ENCODE assay signal across 8 mouse cellular contexts in genomic region chr2:32167034-32167770, GRCm38 (mm10). TPM values are rescaled to one million over a fixed set of nuclear protein-coding genes. Genes with fewer than 3 reads are reported as not detected.
DNase-seq lines count a peak whose midpoint lies in the region; ATAC-seq and TF ChIP-seq lines count a peak whose summit lies in the region.

No protein-coding gene starts in this region.

- DNase-seq in adrenal gland, postnatal 14 days: peak; percentile 41
- DNase-seq in adrenal gland, postnatal 25 days: no peak
- peak; percentile 41 for DNase-seq in limb, embryonic 11.5 days (ENCODE audit: low spot score)
- no peak for DNase-seq in ovary, postnatal 36 days (ENCODE audit: low spot score)
- DNase-seq in urinary bladder, adult 2 months (ENCODE audit: low spot score): no peak

- peaks cover 47% of the 10 kb centered on the region for H3K4me1 ChIP-seq in limb, embryonic 11.5 days (ENCODE audit: control insufficient read depth, insufficient read depth, low read length)
- H3K4me1 ChIP-seq in neural tube, embryonic 14.5 days (ENCODE audit: control insufficient read depth, insufficient read depth, low read length): peaks cover 54% of the 10 kb centered on the region

- no peak overlapping the region for H3K4me3 ChIP-seq in C2C12 (ENCODE audit: insufficient read depth, poor library complexity, severe bottlenecking)
- no peak overlapping the region; the same call in 1 of the 2 replicates for H3K4me3 ChIP-seq in limb, embryonic 11.5 days (ENCODE audit: low read depth, low read length)
- H3K4me3 ChIP-seq in neural tube, embryonic 14.5 days (ENCODE audit: low read depth, low read length): no peak overlapping the region

- no peaks in the 10 kb centered on the region for H3K9me3 ChIP-seq in limb, embryonic 11.5 days (ENCODE audit: control insufficient read depth, low read length)
- H3K9me3 ChIP-seq in neural tube, embryonic 14.5 days (ENCODE audit: control insufficient read depth, low read length): no peaks in the 10 kb centered on the region

- H3ac ChIP-seq in C2C12 (ENCODE audit: control insufficient read depth, insufficient read length, low read depth): peak overlapping the region; percentile 34

- no peak for TF ChIP-seq CTCF in C2C12 (IDR thresholded peaks at IDR 0.05; ENCODE audit: control insufficient read depth, insufficient read depth, insufficient read length)

- H3K9ac ChIP-seq in limb, embryonic 11.5 days (ENCODE audit: low read length): peak overlapping the region; percentile 37
- no peak overlapping the region for H3K9ac ChIP-seq in neural tube, embryonic 14.5 days (replicated peaks; ENCODE audit: low read depth, low read length)

- peaks cover 100% of the 10 kb centered on the region for H3K79me2 ChIP-seq in C2C12 (ENCODE audit: control insufficient read depth, insufficient read depth)

- H3K79me3 ChIP-seq in C2C12 (ENCODE audit: low read depth): peaks cover 94% of the 10 kb centered on the region

- peak; percentile 69 for ATAC-seq in erythroblast, adult 5-6 weeks (replicated peaks; ENCODE audit: low FRiP score, poor library complexity, severe bottlenecking)
- 0 out of 2 replicates have a peak, but pooled peaks have one; percentile 2 for ATAC-seq in limb, embryonic 11.5 days (ENCODE audit: insufficient number of reproducible peaks, low FRiP score, low TSS enrichment, low read depth)
- ATAC-seq in neural tube, embryonic 14.5 days (ENCODE audit: low read depth): peak; percentile 40; the same call in 1 of the 2 replicates

- WGBS in limb, embryonic 11.5 days: 21% methylated on average over 16 of the region's 16 CpGs
- WGBS in neural tube, embryonic 14.5 days: 7% methylated on average over 16 of the region's 16 CpGs

- H3K27me3 ChIP-seq in C2C12 (ENCODE audit: control insufficient read depth, insufficient read depth, insufficient read length): no peaks in the 10 kb centered on the region
- H3K27me3 ChIP-seq in limb, embryonic 11.5 days (ENCODE audit: control insufficient read depth, insufficient read depth, low read length): no peaks in the 10 kb centered on the region
- no peaks in the 10 kb centered on the region for H3K27me3 ChIP-seq in neural tube, embryonic 14.5 days (ENCODE audit: control insufficient read depth, insufficient read depth, low read length)

- peaks cover 4% of the 10 kb centered on the region for H3K36me3 ChIP-seq in C2C12 (ENCODE audit: control insufficient read depth, insufficient read depth)
- H3K36me3 ChIP-seq in limb, embryonic 11.5 days (ENCODE audit: control insufficient read depth, insufficient read depth, low read length): 0 out of 2 replicates have a peak, but pooled peaks cover 2% of the 10 kb centered on the region
- no peaks in the 10 kb centered on the region for H3K36me3 ChIP-seq in neural tube, embryonic 14.5 days (ENCODE audit: control insufficient read depth, insufficient read depth, low read length)

- peak overlapping the region; percentile 45 for H3K4me2 ChIP-seq in limb, embryonic 11.5 days (ENCODE audit: low read depth, severe bottlenecking)
- peak overlapping the region; percentile 34 for H3K4me2 ChIP-seq in neural tube, embryonic 14.5 days (ENCODE audit: low read depth, low read length)

- peak overlapping the region; percentile 69 for H3K27ac ChIP-seq in limb, embryonic 11.5 days (replicated peaks; ENCODE audit: low read depth, low read length)
- H3K27ac ChIP-seq in neural tube, embryonic 14.5 days (ENCODE audit: low read depth, low read length): peak overlapping the region; percentile 76

TF ChIP-seq in C2C12, 6 proteins besides CTCF, POLR2A, EP300 and RAD21:
- TF ChIP-seq MAX (IDR thresholded peaks at IDR 0.05) (peak; percentile 6), CEBPB (IDR thresholded peaks at IDR 0.05; ENCODE audit: low read depth) (no peak)

RNA-seq across cellular contexts. Expression of gene Prrc2b, which starts 16.3 kb away (rescaled TPM):
- 86.4 and 91.3 TPM in 2 replicates for total RNA-seq in adrenal gland, postnatal 14 days (2021)
- total RNA-seq in adrenal gland, postnatal 25 days (2021): 112 and 128 TPM in 2 replicates
- 45.0 TPM for polyA plus RNA-seq in C2C12 (2012; fragmentation: generic; extraction: Trizol)
- total RNA-seq in erythroblast, adult 5-6 weeks (2015; ENCODE audit: low replicate concordance): 12.3 and 13.0 TPM in 2 replicates
- total RNA-seq in erythroblast, adult 5-6 weeks (2017; ENCODE audit: low replicate concordance): 10.8 and 13.7 TPM in 2 replicates
- 62.5 and 72.5 TPM in 2 replicates for polyA plus RNA-seq in limb, embryonic 11.5 days (2014; fragmentation: Nextera tagmentation; extraction: Ambion mirVana)
- 101 and 118 TPM in 2 replicates for polyA plus RNA-seq in neural tube, embryonic 14.5 days (2014; fragmentation: Nextera tagmentation; extraction: Ambion mirVana)
- polyA plus RNA-seq in urinary bladder, adult 2 months (2012; rRNA removed): 34.1 and 53.6 TPM in 2 replicates

Comparison
In these comparisons a context has a peak if more than half of its experiments do, and no peak if none do; other contexts are left out.
1. DNase-seq: peak in adrenal gland, postnatal 14 days (single experiment) and limb, embryonic 11.5 days (single experiment); none in adrenal gland, postnatal 25 days (single experiment), ovary, postnatal 36 days (single experiment) and urinary bladder, adult 2 months (single experiment).
2. ATAC-seq: peak in every context shown above with its lines; median percentile 69 in erythroblast, adult 5-6 weeks; 40 in neural tube, embryonic 14.5 days; 2 in limb, embryonic 11.5 days.